Mouse (Mus musculus) adrenal gland, adult 2 months (tissue): Measurements from ENCODE around the gene Vars. TPM values are rescaled to one million over a fixed set of nuclear protein-coding genes. Genes with fewer than 3 reads are reported as not detected.
"Not testable (repeated sequence)": the region's sequence is repeated elsewhere in the genome, so short reads cannot be mapped to it uniquely, and the experiment has no call there.

Experiments used
- DNase-seq: peaks from one replicate; pipeline ENCODE4 v3.0.0; 2021
- polyA plus RNA-seq: library from polyadenylated mRNA; depleted of rRNA; stranded (reverse); fragments of >200 nt; gene quantifications from 2 replicates; pipeline ENCODE4 v1.2.3, GENCODE M21; 2012
- total RNA-seq, 2 experiments: library from RNA; stranded (reverse); gene quantifications; 2 replicates each; pipeline ENCODE4 v1.2.3; 2021

The Vars gene
- total and polyA plus RNA-seq, 3 experiments, result 57.9 to 214 (median 60.2) TPM

DNA sequence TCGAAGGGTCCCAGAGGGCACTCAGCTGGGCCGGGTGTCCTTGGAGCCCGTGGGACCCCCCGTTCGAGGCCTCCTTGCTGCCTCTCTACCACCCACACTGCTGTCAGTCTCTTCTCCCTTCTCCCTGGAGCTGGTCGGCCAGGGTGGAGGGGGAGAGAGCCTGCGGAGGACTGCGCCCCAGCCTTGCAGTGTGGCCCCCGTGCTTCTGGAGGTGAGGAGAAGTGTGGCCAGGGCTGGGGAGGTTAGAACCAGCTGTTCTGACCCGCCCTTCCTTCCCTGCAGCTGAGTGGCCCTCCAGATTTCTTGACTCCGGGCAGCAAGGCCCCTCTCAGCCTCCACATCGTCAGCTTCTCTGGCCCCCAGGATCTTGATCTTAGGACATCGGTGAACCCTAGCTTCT lies 23.5 kb downstream of the Vars start:
- no peak for DNase-seq

DNA sequence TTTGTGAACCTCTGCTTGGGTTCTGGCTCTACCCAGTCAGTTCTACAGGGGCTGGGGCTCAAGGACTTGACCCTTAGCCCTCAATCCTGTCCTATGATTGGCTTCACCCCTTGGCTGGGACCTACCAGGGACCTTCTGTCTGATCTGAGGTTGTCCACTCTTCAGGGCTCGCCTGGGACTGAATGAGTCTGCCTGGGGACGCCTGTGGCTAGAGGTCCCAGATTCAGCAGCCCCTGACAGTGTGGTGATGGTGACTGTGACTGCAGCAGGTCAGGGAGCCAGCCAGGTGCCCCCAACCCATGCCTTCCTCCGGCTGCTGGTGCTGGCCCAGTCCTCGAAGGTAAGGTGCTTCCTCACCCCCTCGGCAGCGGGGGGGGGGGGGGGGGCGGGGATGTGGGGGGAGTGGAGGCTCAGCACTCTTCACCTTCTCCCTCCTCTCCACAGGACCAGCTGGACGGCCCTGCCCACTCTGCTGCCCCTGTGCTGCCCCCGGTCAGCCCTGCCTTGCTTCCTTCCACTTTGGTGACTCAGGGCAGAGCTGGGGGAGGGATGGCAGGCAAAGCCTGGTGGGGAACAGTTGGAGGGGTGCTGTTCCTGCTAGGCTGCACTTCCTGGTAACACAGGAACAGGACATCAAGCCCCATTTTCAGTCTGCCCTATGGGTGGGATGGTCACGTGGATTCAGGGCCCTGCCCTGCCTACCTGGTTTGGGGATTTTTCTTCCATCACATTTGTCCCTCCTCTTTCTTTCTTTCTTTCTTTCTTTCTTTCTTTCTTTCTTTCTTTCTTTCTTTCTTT lies 24.1 kb downstream of the Vars start:
- DNase-seq, result no peak

DNA sequence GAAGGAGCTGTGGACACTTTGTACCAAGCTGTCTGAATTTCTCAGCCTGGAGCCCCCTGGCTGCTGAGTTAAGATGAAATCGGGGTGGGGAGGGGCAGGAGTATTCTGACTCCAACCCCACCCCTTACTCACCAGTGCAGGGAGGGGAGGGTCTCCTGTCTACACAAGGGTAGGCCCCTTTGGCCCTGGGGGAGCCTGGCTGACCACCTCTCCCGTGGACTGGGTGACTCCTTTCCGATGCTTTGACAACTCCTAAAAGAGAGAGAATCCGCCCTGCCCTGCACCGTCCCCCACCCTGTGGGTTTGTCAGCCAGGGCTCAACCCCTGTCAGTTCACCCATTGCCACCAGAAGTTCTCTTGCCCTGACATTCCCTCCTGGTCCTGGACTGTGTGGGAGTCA lies 25.4 kb downstream of the Vars start:
- no peak for DNase-seq

DNA sequence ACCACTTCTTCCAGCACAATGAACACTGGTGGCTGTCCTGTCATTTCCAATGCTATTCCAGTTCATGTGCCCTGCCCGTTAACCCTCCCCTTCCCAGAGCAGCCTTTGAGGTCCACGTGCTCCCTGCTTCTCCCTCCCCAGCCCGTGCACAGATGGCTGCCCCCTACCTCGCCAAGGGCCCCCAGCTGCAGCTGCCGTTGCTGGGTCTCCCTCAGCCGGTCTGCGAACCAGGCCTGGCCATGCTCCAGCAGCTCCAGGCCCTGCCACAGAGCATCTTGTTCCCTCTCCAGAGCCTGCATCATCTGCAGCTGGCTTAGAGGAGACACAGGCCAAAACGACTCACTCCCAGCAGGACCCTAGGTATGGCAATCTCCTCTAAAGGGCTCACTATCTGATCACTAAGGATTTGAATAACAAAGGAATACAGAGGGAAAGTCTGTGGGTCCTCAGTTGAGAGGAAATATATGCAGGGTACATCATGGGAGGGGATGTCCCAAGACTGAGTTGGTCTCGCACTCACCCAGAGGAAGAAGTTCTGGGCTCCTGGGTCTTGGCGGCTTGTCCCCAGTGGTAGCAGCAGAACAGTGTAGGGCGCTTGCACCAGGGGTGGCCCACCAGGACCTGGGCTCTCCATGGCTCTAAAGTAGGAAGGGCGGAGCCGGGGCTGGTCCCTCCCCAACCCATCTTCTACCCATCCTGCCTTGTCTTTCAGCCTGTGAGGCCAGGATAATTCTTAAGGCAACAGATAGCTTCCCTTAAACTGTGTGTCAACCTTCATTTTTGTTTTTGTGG lies 26.7 kb downstream of the Vars start, which contains the start of gene Sapcd1:
TSS of gene Sapcd1 (minus strand) at position 740 of the 792 bp plus-strand sequence.
- no peak for DNase-seq

DNA sequence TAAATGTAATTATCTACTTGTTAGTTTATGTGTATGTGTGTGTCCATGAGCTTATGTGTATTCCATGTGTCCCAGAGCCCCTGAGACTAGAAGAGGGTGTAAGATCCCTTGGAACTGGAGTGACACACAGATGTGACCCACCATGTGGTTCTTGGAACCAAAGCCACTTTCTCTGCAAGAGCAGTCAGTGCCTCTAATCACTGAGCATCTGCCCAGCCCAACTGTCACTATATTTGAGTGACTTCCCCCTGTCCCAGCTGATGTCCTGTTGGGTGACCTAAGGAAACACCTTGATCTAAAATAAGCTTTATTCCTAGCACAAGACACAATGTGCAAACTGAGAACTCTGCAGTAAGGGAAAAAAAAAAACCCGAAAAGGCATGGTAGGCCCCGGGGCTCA lies 27.5 kb downstream of the Vars start:
- DNase-seq, result no peak

DNA sequence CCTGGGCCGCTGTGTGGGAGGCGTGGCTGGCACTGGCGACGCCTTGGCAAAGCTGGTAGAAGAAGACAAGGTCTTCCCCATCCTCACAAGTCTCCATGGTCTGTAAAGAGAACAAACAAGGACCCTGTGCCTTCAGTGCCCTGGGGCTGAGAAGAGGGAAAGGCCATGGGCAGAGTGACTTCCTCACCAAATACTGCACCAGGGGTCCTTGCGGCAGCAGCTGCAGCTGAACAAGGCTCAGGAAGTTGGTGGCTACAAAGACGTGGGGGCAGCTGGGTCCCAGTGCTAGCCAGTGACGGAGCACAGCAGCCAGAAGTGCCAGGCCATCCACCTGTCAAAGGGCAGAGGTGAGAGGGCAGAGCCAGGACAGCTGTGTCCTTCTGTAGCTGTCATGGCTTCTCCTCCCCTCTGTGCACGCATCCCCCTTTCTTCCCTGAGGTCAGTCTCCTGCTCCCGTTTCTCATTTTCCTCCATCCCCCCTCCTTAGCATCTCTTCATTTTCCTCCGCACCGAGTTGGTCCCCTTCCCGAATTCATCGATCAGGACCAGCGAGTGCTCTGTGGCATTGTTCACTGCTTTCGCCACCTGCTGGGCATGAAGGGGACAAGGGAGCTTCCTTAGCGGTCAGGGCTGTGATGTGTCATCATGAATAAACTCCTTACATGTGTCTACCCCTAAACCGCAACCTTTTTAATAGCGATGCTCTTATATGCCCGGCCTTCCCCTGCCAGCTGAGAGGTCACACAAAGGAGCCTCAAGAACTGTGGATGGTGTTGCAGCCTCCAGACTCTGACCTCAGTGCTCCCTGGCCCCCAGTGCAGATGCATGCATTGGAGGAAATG lies 29.1 kb downstream of the Vars start:
- DNase-seq, result no peak

DNA sequence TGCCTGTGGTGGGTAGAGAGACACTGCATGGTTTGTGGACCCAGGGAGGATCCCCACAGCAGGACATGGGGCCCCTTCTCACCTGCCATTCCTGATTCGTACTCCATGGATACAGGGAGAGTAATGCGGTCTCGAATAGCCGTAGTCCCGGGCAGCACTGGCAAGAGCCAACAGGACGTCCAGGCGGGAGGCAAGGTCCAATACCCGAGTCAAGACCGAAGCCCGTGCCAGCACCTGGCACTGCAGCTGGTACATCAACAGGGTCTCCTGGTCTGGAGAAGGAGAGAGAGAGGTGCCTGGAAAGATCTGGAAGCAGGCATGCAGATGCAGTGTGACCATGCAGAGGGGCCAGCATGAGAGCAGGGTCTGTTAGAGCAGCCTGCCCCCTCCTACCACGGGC lies 30.5 kb downstream of the Vars start:
- DNase-seq, result no peak

DNA sequence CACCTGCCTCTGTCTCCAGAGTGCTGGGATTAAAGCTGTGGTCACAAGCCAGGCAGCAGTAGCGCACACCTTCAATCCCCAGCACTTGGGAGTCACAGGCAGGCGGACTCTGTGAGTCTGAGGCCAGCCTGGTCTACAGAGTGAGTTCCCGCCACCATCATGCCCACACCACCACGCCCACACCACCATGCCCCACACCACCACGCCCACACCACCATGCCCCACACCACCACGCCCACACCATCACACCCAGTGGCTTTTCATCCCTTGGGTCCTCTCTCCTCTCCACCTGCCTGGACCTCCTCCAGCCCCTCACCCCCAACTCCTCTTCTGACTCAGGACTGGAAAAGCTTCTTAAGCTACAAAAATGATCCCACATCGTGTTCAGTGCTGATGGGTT lies 31.1 kb downstream of the Vars start:
- no peak for DNase-seq

DNA sequence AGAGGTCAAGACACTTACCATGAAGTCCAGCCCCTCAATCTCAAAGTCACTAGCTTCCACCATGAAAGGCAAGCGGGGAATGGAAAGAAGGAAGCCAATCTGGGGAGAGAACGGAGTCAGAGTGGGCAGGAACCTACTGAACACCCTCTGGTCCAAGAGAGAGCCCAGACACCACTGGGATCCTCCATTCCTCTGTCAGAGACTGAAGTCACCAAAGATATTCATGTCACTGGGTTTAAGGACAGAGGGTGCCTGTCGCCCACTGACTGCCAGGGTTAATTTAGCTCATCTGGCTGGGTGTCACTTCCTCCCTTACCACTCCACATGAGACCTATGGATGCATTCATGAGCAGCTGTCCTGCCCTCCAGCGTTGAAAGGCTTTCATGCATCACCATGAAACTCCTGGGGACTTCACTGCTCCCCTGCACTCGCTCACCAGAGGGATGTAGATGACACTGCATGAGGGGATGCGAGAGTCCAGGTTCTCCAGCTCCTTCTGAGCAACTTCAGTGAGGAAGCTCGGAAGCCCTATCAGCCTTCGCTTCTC lies 31.6 kb downstream of the Vars start:
- no peak for DNase-seq

DNA sequence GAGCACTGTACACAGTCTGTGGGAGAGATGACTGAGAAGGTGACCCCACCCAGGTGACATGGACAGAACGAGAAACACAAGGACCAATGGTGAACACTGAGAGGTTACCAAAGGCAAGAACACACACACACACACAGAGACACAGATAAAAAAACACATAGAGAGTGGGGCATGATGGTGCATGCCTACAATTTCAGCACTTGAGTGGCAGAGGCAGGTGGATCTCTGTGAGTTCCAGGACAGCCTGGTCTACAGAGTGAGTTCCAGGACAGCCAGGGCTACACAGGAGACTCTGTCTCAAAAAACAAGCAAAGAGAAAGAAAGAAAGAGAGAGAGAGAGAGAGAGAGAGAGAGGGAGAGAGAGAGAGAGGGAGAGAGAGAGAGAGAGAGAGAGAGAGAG lies 32.9 kb downstream of the Vars start:
- DNase-seq, result not testable (repeated sequence)

DNA sequence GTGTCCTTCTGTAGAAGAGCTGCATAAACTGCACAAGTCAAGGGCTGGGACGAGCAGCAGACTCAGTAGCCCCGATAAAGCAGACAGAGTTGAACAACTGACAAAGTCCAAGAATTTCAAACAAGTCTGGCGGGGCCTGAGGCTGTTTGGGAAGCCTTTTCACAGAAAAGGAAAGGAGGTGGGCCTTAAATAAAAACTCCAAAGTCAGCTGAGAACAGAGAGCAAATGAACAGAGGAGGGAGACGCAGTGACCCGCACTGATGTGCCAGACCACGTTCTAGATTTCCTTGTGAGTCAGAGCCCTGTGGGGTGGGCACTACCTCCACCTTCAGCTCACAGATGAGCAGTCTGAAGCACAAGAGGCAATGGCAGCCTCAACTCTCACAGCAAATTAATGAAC lies 34.1 kb downstream of the Vars start:
- no peak for DNase-seq

DNA sequence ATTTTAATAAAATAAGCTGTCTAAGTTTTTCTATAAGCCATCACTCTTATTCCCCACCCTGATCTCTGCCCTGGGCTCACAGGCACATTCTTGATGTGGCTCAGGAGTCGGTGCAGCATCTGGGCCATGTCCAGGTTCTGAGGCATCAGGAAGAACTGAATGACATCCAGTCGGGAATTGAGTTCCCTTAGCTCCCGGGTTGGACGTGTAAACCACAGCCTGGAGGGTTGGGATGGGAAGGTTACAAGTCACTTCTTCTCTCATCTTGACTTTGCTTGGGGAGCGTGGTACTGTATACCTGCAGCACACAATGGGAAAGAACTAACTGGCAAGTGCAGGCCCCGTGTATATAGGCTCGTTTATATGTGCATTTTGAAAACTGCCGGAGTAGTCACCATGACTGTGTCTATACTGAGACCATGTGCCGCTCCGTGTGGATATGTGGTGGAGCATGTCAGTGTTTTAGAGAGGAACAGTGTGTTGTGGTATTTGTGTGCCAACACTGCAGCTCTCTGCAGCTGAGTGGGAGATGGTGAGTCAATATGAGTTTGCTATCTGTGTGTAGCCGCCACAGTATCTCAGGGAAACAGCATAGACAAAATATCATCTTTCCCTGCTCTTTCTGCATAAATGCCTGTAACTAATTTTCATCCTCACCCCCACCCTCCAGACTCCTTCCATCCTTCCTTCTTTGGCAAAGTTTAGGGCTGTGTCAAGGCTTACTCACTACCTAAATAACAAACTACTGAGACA lies 38.5 kb downstream of the Vars start:
- DNase-seq, result no peak

DNA sequence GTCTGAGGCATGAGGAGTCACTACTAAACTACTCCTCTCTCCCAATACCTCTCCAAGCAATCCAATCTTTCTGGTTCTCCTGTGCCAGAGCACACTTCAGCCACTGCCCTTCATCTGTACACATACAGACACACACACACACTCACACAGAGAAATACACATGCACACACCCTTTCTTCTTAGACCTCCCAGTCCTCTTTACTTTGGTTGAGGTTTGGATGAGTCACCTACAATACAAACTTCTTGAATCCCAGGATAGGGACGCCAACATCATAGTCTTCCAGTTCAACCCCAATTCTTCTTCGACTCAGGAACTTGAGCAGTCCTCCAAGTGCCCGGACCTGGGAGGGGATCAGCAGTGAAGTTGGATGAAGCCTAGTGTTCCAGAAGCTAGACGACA lies 43.0 kb downstream of the Vars start:
- no peak for DNase-seq

DNA sequence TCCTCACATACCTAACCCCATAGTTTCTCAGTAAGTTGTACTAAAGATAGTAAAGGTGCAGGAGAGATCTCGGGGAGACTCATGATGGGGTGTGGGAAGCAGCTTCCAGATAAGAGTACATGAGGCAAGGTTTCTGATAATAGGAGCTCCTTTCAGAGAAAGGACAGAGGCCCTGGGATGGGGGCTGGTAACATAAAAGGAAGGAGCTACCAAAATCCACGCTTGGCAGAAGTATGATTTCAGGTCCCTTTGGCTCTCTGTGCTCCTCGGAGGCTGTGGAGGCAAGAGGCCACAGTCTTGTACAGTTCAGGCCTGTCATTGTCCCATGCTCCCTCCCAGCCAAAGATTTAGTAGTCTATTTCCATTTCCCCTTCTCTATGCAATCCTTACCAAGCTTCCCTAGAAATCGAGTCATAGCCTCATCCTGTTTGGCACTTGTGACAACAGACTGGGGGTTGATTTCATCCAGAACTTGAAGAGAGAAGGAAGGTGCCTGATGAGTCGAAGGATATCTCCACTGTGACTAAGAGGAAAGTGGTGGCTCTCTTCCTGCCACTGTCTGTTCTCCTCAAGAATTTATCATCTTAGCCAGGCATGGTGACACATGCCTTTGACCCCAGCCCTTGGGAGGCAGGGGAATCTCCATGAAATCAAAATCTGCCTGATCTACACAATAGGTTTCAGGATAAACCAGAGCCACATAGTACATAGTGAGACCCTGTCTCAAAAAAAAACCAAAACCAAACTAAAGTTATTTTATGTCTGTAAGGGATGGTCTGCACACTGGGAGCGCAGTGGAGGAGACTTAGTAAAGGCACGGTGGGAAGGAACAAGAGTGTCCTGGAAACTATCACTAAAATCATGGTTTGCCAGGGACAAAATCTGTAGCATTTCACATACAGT lies 44.4 kb downstream of the Vars start:
- DNase-seq, result no peak

DNA sequence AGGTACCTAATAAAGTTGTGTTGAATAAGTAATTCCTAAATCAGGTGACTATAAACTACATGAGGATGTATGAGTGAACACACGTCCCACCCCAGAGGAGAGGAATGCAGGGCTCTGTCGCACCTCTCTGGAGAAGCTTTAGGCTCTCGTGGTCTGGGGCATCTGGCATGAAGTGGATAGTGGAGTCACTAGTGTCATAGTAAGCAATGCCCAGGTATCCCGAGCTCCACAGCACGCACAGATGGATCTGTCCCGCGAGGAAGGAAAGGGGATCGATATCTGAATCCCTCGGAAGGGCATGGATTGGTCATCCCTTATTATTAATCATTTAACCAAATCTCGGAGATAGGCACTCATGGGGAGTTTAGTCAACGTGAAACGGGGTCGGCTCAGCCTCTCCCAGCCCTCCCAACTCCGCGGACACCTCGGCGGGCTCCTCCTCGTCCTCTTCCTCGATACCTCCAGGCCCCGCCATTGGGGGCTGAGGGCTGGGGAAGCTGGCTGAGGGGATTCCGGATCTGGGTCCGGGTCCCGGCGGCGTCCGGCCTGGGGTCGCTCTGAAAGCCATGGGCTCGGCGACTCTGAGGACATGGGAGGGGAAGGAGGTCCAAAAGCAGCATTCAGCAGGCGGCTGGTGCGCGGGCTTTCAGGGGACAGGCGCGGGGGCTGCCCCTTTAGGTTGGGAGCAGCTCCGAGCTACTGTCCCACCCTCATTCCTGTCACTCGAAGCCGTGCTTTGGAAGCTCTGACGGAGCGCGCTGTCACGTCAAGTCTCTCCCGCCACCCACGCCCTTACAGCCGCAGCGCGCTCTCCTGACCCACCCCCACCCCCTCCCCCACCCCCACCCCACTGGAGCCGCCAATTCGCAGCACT lies 45.3 kb downstream of the Vars start:
- DNase-seq, result no peak

DNA sequence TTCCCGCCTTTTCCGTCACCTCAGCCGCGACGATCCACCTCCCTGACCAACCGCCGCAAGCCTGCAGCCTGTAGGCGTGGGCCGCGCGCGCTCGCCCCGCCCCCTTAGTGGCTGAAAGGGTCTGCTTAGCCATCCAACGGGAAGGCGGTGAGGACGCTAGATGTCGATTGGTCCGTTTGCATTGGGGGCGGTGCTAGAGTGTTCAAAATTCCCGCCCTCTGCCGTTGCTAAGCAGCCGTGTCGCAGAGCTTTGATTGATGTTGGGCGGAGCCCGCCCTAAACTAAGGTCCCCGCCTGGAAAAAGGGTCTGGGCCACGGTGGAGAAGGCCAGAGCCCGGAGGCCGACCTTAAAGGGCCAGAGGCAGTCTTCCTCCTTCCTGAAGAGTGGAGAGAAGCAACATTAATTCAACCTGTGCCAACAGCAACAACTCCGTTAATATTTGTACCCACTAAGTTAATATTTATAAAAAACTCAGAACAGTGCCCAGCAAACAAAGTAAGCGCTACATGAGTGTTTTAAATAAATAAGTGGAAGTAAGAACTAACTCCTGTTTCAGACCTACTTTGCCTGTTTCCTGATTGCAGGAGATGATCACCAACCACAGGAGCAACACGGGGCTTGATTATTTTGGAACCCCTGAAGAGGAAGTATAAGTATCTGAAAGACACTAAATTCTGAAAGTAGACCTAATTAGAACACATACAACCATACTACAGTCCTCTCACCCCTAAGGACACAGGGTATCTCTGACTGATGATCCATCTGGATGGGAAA lies 46.1 kb downstream of the Vars start, which contains the start of gene Msh5:
TSS of gene Msh5 (minus strand) at position 65 of the 775 bp plus-strand sequence.
- peak; percentile 98 for DNase-seq

DNA sequence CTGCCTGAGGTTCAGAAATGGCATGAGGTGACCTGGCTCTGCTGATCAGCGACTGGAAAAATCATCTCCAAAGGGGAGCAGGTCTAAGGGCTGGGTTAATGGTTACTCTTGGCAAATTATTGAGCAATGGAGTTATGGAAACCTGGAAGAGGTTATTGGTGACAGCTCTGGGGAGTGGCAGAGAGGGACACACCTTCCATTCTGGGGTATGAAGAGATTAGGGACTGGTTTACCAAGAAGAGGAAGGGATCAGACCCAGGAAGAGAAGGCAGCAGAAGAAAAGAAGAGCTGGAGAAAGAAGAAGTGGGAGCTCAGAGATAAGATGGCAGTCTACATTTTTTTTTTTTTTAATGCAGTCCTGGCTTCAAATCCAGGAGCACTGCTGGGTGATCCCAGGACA lies 46.9 kb downstream of the Vars start:
- no peak for DNase-seq
